Mouse (Mus musculus): ENCODE data around the gene Cdk6.
"Not testable (repeated sequence)": the region's sequence is repeated elsewhere in the genome, so short reads cannot be mapped to it uniquely, and the experiment has no call there.

Gene Cdk6

GRCm38 (mm10) chr5:3341111-3341911 lies at the start of gene Cdk6:
Gene Cdk6 (plus strand): TSS chr5:3341485.
- peak; percentile 72 for DNase-seq

- DNase-seq: no peak
Measured at GRCm38 (mm10) chr5:3293666-3294065, 47.6 kb upstream of the Cdk6 start.

GRCm38 (mm10) chr5:3300801-3301457 lies 40.4 kb upstream of the Cdk6 start:
- DNase-seq: no peak

GRCm38 (mm10) chr5:3301535-3301934 lies 39.8 kb upstream of the Cdk6 start:
- DNase-seq: no peak

GRCm38 (mm10) chr5:3303876-3304275 lies 37.4 kb upstream of the Cdk6 start:
- DNase-seq: no peak

- no peak for DNase-seq
Measured at GRCm38 (mm10) chr5:3306146-3306545, 35.1 kb upstream of the Cdk6 start.

GRCm38 (mm10) chr5:3309122-3309521 lies 32.2 kb upstream of the Cdk6 start:
- no peak for DNase-seq

- DNase-seq: no peak
Measured at GRCm38 (mm10) chr5:3309587-3309986, 31.7 kb upstream of the Cdk6 start.

GRCm38 (mm10) chr5:3311156-3311555 lies 30.1 kb upstream of the Cdk6 start:
- not testable (repeated sequence) for DNase-seq

- DNase-seq: not testable (repeated sequence)
Measured at GRCm38 (mm10) chr5:3317724-3318123, 23.6 kb upstream of the Cdk6 start.

GRCm38 (mm10) chr5:3320225-3320624 lies 21.1 kb upstream of the Cdk6 start:
- no peak for DNase-seq

GRCm38 (mm10) chr5:3322052-3322451 lies 19.2 kb upstream of the Cdk6 start:
- DNase-seq: no peak

- DNase-seq: no peak
Measured at GRCm38 (mm10) chr5:3324116-3324515, 17.2 kb upstream of the Cdk6 start.

GRCm38 (mm10) chr5:3329361-3329760 lies 11.9 kb upstream of the Cdk6 start:
- DNase-seq: no peak

GRCm38 (mm10) chr5:3330932-3331331 lies 10.4 kb upstream of the Cdk6 start:
- no peak for DNase-seq

- DNase-seq: not testable (repeated sequence)
Measured at GRCm38 (mm10) chr5:3333019-3333418, 8.3 kb upstream of the Cdk6 start.

GRCm38 (mm10) chr5:3340340-3341058 lies 786 bp upstream of the Cdk6 start:
- DNase-seq: peak; percentile 13

- peak; percentile 77 for DNase-seq
Measured at GRCm38 (mm10) chr5:3341931-3342770, 866 bp downstream of the Cdk6 start.

GRCm38 (mm10) chr5:3342771-3343565 lies 1.7 kb downstream of the Cdk6 start:
- DNase-seq: peak; percentile 40

- DNase-seq: peak; percentile 79
Measured at GRCm38 (mm10) chr5:3343566-3344080, 2.3 kb downstream of the Cdk6 start.

- peak; percentile 93 for DNase-seq
Measured at GRCm38 (mm10) chr5:3344081-3344631, 2.9 kb downstream of the Cdk6 start.

Measured in kidney, postnatal 10 days (tissue).